Mouse (Mus musculus): ENCODE data around the gene Pik3c2g.
"Not testable (repeated sequence)": the region's sequence is repeated elsewhere in the genome, so short reads cannot be mapped to it uniquely, and the experiment has no call there.

Pik3c2g gene

DNA sequence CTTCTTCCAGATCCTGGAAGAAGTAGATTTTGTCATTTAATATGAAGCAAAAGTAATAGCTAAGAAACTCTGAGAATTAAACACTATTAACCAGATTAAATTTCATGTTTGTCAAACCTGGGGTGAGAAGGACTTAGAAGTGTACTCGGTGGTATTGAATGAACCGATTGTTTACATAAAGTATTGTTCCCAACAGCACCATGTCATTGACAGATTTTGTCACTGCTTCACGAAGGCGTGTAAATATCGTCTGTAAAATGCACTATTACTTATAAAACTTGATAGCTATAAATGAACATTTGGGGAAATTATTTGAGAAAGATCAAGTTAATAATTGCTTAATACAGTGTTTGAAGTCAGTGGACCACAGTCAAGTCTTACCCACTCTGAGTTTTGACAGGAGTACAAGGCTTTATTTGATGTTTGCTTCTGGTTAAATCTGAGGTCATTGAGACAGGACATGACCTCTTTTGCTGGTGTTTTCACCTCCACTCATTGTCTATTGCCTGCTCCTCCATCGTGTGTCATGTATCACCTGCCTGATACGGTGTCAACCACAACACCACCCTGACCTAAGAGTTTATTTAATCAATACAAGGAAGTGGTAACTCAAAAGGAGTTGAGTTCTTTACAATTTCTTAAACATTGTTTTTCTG, 260.0 kb downstream of the Pik3c2g start:
- no peak for DNase-seq

DNA sequence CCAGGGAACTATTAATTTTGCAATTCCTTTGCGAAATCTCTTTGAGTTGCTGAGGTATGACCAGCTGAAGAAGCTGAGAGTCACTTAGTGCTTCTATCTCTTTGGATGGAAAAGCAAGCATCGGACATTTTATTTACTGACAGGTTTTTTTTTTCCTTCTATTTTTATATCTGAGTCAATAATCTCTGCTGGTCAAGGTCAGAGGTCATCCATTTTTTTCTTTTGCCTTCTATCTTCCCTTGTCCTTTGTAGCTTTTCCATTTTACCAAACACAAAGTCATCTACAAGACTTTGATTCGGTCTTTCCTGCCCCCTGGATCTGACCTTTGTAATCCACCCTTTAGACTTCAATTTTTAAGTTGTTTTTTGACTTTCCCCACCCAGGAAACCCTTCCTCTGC, 262.9 kb downstream of the Pik3c2g start:
- no peak for DNase-seq

DNA sequence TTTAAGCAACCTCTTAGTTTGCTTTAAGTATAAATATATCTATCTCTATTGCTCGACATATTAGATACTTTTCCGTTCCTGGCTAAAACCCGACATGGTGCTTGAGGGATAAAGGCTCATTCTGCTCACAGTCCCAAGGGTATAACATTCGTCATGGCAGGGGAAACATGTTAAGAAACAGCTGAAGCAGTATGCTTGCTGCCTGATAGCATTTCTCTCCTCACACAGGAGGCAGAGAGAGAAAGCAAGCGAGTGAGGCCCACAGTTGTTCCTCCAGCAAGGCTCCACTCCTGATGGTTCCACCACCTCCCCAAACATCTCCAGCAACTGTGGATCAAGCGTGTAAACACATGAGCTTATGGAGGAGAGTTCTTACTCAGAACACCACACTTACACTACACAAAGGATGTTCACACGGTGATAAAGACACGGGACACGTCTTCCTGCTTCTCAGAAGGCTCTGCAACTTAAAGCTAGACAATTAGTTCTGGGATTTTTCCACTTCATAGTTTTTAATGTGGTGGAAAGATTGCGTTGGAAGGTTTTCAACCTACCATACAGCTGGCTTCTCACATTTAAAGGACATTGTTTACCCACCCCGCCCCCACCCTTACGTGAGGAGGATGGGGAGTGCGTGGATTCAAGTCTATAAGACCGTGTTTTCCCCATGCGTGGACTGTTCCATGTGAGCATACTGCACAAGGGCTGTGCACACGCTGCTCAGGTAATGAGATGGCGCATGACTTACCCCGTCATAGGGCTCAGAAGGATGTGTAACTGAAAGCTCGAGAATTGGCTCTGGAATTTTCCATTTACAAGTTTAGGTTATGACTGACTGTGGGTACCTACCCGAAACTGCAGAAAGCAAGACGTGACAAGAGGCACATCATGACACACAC, 264.9 kb downstream of the Pik3c2g start:
- no peak for DNase-seq

DNA sequence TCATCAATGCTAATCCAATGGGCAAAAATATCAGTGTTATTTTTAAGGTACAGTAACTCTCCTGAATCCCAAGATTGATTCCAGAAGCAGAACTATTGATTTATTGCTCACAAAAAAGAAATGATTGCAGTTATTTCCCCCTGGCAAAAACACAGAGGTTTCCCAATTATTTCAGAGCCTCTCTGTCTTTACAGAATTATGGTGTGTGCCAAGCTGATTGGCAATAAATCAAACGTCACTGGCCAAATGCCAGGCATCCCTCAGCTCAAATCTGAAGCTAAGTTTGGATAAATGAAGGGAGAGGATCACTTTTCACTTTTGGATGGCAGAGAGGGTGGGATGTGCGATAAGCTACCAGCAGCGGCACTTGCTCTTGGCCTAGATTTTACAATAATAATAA, 265.8 kb downstream of the Pik3c2g start:
- DNase-seq: no peak

DNA sequence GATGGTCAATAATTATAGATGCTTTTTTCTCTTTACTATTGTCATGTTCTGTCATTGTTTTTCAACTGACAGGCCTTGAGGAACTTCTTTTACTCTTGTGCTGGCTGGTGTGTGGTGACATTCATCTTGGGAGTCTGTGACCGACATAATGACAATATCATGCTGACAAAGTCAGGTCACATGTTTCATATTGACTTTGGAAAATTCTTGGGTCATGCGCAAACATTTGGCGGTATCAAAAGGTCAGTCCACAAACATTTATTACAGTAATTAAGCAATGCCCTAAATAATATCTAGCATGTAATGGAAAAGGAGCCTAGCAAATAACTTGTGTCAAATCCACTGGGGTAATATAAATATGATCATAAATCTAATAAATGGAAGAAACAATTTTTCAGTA, 273.1 kb downstream of the Pik3c2g start:
- no peak for DNase-seq

DNA sequence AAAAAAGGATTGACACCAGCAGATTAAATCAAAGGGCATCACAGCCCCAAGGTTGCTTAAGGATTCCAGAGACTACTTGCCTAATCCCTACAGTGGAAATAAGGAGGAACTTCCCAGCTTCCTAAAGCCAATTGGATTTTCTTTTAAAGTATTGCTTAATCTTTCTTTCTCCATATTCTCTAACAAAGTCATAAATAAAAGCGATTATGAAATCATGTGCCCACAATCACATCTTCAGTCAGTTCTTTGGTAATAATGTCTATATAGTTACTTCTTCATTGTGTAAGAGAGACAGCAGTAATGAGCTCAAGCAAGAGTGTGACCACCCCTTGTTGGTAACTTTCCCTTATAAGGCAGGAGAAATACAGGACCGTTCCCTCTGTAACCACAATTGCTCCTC, 274.5 kb downstream of the Pik3c2g start:
- DNase-seq: no peak

DNA sequence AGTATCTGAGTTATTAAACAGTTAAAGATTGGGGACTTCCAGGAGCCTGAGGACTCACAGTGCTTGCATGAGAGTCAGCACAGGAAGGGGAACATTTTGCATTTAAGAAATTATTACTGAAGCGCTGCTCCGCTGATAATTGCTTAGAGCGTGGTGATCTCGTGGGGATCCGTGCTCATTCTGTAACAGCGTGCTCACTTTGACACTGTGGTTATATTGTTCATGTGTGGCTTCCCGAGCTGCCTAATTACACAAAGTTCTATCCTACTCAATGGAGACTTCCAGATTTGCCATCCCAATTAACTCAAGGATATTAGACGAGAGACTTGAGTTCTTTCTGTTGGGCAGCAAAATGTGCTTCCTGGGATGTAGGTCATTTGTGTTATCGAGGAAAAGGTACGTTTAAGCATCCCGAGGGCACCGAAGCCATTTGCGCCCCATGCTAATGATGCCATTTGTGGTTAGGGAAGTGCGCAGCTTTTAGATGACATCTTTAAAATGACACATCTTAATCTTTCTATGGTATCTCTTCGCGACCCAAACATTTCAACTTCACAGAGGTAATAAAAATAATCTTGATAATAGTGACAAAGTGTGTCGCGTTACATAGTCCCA, 278.1 kb downstream of the Pik3c2g start:
- no peak for DNase-seq

DNA sequence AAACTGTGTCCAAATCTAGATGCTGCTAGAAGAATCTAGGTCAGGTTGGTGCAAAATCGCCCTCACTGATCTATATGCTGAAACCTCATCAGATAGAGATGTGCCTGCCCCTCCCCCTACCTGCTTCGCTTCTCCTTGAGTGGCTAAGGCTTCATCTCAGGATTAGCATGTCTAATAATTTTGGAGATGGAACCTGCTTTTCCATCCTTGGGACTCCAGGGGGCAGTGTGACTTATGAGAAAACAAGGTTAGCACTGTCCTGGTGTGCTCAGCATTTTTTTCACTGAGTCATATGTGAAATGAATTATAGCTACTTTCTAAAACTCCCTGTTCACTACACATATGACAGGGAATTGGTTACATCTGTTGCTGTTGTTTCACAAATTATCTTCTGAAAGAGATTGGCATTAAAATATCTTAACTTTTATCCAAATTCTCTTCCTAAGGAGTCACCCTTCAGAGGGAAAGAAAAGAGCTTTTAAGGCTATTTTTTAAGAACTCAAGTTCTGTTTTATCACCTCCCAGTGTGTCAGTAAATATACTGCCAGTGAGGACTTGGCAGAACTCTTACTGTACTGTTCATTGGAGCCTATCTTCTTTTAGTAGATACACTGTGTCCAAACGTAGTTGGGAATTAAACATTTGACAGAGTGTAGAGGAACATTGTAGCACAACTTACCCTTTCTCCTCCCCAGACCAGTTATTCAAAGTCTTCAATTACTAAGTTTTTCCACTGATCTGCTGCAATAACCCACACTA, 287.6 kb downstream of the Pik3c2g start:
- DNase-seq: peak; percentile 3

DNA sequence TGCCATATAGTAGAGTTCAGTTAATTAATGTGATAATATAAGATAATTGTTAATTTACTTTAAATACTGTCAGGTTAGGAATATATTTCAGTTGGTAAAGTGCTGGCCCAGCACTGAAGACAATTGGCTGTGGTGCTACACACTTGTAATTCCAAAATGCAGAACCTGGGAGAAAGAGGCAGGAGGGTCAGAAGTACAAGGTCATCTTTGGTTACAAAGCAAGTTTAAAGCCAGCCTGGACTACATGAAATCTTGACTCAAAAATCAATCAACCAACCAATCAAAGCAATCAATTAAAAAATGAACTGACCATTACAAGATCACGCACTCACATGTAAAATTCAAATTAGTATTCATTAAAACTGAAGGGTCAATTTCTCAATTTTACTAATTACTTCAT, 289.7 kb downstream of the Pik3c2g start:
- no peak for DNase-seq

DNA sequence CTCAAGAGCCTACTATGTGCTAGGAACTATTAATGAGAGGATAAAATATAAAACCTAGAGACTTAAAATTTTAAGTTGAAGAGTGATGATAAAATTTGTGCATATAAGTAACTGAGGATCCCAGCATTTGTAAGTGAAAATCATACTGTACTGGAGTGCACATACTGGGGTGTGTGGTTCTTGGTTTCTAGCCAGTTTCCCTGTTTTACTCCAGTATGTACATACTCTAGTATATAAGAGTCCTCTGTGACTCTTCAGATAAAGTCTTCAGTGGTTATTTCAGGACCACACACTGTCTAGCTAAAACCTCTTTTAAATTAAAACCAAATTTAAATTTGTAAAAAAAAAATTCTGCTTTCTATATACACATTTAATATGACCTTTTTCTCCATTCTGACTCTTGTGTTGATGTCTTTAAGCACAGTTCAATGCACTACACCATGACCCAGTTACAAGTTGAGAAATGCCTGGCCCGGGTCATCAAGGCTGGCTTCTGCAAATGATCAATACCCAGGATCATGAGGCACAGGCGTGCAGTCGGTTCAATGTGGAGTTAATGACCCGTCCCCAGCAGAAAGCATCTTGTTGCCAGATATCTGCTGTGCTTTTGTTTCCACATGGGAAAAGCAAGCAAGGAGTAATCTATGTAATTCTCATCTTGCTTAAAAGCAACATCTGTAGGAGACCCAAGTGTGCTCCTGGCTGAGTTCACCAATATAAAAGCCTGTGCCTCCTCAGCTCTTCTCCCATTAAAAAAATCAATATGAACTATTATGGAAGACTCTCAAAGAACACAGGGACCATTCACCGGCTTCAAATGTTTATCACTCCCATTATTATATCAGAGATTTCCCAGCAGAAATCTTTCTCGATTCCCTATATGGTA, 290.7 kb downstream of the Pik3c2g start:
- DNase-seq: no peak

DNA sequence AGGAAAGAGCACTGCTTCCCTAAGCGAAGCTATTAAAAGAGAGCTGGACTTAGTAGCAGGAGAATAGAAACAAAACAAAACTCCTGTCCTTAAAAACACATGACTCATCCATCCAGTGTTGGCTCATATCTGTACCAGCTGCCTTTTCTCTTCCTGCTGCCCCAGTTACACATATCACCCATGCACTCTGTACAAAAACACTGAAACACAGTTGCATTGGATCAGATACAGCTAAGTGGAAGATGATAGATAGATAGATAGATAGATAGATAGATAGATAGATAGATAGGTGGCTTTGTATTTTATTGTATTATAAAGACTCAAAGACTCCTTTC, 291.3 kb downstream of the Pik3c2g start:
- no peak for DNase-seq

DNA sequence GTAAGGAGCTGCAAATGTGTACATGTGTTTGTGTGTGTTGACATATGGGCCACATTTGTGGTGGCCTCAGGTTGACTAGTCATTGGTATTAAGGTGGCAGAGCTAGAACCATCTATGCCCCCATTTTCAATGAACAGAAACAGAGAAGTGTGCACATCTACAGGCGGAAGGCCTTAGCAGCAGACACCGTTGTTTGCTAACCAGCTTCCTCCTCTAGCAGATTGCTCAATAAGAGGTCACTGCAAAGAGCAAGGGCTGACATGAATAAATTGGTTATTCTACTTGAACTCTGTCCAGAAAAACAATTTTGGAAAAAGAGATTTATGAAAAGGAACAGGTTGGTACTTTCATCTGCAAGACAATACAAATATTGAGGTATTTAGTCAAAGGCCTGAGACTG, 295.1 kb downstream of the Pik3c2g start:
- no peak for DNase-seq

DNA sequence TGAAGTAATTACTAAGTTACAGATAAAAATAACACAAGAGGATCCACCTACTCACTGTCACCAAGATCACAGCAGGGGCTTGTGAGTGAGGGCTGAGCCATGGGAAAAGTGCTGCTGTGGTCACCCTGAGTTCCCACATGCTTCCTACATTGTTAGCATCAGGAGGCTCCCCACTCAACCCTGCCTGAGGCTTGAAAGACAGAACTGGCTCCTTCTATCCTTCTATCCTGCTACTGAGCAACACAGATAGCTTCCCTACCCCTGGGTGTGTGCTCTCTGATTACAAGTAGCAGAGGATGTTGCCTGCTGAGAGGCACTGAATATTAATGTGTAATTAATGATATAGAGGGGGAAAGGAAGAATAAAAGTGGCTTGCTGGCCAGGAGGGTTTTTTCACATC, 300.2 kb downstream of the Pik3c2g start:
- DNase-seq: no peak

DNA sequence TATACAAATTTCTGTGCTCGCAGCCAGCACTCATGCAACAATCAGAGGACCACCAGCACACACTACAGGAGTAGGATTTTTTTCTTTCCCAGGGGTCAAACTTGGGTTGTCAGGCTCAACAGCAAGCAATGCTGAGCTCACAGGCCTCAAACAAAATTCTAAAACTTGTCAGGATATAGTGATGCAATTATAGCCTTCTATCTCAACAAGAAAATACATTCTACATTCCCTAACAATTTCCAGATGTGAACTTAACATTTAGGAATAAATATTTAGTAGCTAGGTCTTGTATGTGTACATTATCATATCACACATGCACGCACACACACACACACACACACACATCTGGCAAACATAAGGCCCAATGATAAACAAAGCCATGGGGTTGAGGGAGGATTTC, 308.6 kb downstream of the Pik3c2g start:
- no peak for DNase-seq

DNA sequence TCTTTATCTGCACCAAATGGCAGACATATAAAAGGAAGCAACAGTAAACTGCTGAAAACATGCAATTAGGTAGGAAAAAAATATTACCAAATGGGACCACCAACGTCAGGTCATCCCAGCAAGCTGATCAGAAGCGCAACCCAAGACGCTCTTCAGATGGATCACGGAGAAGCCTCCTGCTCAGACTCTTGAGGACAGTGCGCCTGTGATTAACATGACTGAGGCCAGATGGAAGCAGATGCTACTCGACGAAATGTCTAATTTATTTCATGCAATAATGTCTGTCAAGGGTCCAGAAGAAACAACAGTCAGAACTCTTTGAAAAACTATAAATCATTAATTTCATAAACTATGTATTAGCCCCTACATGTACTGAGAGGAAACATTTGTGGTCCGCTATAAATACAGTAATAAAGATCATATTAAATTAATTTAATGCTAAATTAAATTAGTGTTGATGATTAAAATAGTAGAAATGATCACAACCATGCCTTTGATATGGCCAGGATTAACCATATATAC, 312.7 kb downstream of the Pik3c2g start:
- DNase-seq: no peak

DNA sequence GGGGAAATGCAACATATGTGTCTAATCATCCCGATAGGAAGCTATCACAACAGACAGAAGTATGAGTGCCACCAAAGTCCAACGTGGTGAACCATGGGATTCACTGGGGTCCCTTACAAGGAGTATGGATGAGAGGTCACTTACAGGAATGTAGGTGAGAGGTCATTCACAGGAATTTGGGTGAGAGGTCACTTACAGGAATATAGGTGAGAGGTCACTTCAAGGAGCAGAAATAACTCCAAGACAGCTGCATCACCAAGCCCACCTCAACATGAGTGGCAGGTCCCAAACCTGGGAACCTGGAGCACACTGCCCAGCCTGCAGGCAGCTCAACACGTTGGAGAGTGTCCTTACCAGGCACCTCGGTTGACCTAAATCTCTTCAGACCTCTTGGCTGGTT, 314.8 kb downstream of the Pik3c2g start:
- DNase-seq: no peak

DNA sequence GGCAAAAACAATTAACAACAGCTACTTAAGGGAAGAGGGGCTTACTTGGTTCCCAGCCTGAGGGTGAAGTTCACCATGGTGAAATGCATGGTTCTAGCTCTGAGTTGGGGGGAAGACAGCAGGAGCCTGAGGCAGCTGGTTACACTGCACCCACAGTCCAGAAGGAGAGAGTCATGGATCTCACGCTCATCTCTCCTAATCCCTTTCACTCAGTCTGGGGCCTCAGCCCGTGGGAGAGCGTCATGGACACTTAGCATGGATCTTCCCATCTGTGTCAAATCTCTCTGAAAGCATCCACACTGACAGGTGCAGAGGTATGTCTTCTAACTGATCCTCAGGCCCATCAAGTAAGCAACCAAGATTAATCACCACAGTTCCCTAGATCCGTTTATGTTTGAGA, 320.1 kb downstream of the Pik3c2g start:
- DNase-seq: no peak

DNA sequence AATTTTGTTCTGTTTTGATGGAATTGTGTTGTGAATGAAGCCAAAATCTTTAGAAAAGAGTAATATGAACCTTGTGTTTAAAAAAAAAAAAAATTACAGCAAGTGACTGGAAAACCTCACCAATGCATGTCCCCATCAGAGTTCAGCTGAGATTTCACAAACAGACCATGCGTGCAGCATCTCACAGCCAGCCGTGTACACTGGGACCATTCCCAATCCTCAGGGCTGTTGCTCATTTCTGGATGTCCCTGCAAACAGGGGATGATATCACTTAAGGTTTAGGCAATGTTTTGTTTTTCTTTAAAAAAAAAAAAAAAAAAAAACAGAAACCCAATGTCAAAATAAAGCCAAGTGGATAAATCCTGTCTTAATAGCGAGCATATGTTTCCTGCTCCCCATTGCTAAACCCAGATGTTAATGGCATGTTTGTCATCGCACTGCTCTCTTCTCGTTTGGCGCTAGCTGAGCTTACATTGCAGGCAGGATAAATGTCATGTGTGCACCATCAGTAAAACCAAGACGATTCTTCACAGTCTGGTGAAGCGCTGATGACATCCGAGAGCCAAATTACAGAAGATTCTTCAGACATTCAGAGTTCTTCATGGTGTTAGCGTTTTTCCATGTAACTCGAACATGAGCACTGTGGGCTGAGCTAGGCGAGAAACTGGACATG, 322.1 kb downstream of the Pik3c2g start:
- no peak for DNase-seq

DNA sequence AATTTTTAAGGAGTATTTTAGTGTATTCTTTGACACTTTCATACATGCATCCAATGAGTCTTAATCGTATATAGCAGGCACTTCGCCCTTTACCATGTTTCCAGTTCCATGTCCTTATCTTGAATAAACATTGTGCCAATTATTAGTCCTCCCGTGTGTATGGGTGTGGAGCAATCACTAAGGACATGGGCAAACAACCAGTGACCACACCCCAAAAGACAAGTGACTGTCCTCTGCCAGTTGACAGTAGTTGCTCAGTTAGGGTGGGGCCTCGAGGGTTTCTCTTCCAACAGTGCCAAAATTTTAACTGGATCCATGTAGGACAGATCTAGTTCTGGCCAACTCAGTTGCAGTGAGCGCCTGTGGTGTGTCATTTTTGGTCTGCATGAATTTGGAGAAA, 341.7 kb downstream of the Pik3c2g start:
- DNase-seq: no peak

DNA sequence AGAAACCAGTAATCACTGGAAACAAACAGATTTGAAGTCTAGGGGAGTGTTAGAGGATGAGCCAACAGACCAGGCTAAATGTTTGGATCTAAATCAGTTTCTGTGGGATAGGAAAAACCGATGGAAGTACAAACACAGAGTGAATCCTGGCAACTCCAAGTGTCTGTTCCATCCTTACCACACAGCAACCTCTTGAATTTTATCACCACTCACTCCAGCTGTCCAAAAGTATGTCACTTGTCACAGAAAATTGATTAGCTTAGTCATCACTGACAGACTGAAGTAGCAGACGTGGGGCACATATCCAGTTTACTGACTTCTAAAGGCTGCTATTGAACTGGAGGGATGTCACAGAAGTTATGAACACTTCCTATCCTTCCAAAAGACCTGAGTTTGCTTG, 347.8 kb downstream of the Pik3c2g start:
- no peak for DNase-seq

DNA sequence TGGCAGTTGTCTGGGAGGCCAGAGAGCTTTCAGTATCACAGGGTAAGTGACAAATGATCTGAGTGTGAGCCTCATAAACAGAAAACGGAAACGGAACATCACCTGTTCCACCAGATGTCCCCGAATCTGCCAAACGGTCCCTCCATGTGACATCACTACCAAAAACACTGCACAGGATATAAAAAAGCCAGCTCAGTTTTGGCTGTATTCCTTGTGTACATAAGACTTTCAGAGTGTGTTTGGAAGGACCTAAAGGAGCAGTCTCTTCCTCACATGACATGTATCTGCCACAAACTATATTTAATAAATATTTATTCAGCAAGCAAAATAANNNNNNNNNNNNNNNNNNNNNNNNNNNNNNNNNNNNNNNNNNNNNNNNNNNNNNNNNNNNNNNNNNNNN, 350.6 kb downstream of the Pik3c2g start:
- not testable (repeated sequence) for DNase-seq
